Mouse (Mus musculus) thymus, adult 2 months (tissue): ENCODE measurements around the gene Armc7.

ENCODE experiments used
- CTCF ChIP-seq: fragments of 200-500 bp; IDR thresholded peaks from 2 replicates; pipeline ENCODE4 v1.5.1; 2012; ENCODE audit warnings: mild to moderate bottlenecking, control low read depth, low read length, moderate library complexity, borderline replicate concordance; ENCODE audit not compliant: control insufficient read depth, poor library complexity, insufficient read depth; ENCODE audit errors: extremely low read depth
- POLR2A ChIP-seq: fragments of 200-500 bp; IDR thresholded peaks from 2 replicates; pipeline ENCODE4 v1.6.1; 2012; ENCODE audit warnings: mild to moderate bottlenecking, low read length, control low read depth, moderate library complexity; ENCODE audit not compliant: control insufficient read depth, poor library complexity, insufficient read depth; ENCODE audit errors: extremely low read depth

- no peak for TF ChIP-seq CTCF
- TF ChIP-seq POLR2A, result no peak
These were observed 35.7 kb downstream of the Armc7 start for GRCm38 (mm10) chr11:115511121-115511520.
